Mouse (Mus musculus) forelimb bud, embryonic 11.5 days (tissue): ENCODE data around the gene Duox1.
A peak's percentile ranks its signal among the peaks of the same experiment; 100 is the strongest.
"Not testable (repeated sequence)": the region's sequence is repeated elsewhere in the genome, so short reads cannot be mapped to it uniquely, and the experiment has no call there.

ENCODE experiments used
- DNase-seq: peaks from one replicate; pipeline ENCODE4 v3.0.0-alpha.2; 2012; ENCODE audit warnings: low read depth, low spot score

The Duox1 gene

DNA sequence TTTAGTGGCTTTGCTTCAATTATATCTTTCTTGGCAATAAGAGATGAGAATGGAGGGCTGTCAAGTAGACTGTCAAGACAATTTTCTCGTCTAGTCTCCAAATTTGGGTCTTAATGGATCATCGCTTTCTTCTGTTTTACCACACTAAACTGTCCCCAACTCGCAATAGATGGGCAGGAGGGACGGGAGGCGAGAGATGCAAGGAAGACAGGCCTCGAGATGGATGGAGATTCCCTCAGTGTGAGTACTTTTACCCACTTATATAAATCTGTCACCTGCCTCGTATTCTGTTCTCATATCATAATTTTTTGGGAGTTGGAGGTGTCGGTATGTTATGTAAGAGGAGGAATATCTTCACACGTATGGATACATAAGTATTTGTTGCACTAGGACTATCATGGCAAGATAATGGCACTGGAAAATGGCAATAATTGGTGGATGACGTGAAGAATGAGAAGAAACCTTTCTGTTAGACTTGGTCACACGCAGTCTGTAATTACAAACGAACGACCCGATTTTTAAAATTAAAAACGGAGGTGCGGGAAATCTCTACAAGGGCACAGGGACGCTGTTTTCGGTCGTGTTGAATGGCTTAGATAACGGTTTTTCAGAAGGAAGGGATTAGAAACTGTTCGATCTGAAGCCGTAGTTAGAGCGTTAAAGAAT lies 59.3 kb downstream of the Duox1 start:
- no peak for DNase-seq

DNA sequence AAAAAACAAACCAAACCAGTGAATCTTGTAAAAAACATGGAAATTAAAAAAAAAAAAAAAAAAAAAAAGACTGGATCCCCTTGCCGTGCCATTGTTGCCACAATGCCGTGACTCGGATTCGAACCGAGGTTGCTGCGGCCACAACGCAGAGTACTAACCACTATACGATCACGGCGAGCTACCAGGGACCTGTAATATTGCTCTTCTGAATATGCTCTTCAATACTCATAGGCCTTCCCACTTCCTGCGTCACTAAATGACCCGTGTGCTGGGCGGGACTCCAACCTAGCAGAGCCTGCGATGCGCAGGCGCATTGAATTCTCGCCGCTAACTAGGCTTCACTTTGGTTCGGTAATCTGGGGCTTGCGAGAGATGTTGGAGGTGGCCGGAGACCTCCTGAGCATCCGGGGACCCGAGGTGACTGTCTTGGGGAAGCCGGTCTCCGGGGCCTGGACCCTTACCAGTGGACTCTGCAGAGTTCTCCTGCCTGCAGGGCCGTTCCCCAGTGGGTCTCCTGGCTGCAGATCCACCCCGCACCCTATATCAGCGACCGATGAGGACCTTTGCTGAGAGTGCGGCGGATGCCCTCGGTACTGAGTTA lies 60.0 kb downstream of the Duox1 start:
- DNase-seq, result peak; percentile 100

DNA sequence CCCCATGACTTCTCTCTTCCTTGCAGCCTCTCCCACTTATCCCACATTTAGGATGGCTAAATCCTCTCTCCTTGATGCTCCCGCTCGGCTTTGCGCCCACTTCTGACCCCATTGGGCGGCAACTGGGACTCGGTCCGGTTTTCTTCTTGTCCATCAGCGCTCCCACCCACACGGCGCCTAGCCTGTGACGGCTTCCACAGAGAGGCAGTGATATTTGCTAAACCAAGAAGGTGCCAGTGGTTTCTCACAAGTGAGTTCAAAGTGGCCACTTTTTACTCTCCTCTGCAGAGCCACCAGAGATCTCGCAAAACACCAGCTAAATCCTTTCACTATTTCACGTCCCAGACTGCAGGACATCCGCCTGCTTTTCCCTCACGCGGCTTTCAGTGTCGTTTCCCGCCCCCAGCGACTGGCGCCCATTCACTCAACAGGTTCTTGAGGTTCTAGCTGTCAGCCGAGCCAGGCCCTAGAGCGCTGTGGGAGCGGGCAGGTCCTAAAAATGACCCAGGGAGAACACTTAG lies 60.6 kb downstream of the Duox1 start:
- DNase-seq, result peak; percentile 65

DNA sequence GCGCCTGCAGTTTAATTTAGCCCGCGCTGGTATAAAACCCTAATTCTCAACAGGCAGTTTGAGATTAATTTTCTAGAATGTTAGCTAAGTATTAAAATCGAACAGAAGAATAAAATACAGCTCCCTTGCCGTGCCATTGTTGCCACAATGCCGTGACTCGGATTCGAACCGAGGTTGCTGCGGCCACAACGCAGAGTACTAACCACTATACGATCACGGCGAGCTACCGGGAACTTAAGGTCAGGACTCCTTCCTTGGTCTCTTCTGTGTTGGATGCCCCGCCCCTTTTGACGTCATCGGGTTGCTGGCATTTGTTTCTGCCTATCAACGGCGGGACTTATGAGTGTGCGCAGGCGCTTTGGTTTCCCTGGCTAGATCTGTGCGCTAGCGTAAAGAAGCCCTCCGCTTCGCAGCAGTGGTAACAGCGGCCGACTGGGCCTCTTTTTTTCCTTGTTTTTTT lies 61.8 kb downstream of the Duox1 start:
- peak; percentile 97 for DNase-seq

DNA sequence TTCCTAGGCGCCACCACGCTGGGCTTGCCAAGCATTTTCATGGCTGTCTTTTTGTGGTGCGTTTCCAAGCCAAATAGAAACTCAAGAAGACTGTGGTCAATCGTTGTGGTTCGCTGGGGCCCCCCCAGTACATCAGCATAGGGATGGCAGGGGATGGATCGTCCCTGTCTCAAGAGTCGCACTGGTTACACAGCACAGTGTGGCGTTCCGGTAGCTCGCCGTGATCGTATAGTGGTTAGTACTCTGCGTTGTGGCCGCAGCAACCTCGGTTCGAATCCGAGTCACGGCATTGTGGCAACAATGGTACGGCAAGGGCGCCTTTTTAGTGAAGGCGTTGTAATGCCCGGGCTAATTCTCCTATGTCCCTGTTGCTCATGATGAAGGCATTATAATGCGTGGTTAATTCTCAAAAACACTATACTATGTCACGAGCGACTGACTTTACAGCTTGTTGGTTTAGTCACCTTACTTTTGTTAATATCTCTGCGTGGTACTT lies 62.3 kb downstream of the Duox1 start:
- peak; percentile 78 for DNase-seq

DNA sequence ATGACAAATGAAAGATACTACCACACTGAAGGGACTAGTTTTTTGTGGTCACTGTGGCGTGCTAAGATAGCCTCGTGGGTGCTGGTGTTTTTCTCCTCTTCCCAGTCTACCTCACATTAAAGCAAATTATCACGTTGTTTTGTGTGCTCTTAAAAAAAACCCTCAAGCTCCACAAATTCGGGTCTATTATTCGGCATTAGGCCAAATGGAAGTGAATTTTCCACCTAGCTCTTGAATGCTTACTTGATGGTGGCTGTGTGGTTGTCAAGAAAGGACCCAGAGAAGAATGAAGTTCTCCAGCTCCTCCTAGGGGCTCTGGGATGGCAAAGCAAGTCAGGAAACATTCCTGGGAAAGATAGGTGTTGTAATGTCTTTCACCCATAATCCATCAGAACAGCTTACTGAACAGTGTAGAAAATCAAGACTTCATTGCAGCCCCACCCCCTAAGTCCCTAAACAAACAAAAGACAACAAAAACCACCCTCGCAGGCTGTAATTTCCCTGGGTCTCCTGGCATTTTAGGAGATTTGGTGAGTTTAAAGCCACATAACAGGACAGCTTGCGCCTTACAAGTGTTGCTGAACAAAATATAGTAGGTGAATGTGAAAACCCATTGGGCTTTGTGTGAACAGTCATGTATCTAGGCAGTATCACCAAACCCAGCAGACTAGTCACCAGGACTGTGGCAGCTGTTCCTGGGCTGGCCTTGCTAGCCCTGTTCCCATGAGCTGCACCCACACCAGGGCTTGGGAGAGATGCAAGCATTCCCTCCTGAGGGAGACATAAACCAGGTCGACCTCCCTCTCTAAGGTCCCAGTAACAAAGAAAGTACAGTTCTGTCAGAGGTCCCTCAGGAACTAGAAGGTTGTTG lies 63.2 kb downstream of the Duox1 start:
- DNase-seq, result peak; percentile 65

DNA sequence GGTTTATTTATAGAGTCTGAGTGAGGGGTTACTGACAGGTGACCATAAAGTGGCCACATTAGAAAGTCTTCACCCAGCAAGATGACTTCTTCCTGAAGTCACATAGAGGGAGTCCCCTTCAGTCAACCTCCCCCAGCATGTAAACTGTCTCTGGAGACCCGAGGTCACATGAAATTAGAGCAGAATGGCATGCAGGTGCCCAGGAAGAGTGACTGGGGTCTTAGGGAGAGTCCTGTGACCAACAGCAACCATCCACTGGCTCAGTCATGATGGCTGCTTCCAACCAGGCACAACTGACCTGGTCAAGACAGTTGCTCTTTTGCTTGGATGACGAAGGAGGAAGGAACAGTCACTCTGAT lies 63.8 kb downstream of the Duox1 start:
- DNase-seq, result no peak

DNA sequence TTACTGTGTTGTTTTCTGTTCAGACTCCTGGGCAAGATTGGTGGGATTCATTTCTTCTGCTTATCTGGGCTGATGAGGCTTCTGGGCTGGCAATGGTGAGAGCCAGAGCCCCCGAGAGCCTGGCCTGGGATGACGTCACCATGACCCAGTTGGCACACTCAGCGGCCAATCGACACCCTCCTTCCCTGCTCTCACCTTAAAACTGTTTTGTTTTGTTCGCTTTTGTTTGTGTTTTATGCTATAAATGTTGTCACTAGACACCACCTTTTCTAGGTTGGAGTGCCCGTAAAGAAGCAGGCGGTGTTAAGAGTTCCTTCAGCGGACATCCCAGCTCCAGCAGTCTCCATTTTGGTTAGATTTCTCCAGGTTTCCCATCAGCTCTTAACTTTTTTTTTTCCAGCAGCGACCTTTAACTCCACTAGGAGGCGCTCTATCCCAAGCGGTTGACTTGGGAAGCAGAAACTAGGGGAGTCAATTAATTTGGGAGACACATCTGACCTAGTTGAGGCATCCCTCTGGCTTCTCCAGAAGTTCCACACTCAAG lies 65.4 kb downstream of the Duox1 start:
- DNase-seq, result peak; percentile 71

DNA sequence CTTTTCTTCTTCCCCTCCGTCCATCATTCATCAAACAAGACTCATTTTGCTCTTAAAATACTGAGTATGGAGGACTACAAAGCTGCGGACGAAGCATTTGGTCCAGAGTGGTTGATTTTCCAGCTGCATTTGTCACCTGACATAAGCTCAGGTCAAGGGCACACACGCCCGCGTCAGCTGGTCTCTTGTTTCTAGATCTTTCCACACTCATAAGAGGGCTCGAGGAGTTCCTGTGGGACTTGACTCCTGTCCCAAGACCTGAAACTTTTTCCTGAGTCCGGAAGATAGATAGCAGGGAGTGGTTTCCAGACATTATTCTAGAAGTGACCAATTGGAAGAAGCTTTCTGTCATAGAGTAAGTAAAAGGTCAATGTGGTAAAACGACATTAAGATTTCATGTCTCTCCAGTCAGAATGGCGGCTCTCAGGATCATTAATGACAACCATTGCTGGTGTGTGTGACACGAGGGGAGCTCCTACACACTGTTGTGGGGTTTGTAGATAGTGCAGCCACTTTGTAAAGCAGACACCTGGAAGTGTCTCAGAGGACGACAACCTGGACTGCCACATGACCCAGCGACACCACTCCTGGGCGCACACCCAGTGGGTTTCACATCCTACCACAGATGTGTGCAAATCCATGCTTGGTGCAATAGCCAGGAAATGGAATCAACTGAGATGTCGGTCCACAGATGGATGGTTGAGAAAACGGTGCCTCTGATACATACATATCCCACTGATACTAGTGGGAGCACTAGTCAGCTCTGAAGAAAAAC lies 66.0 kb downstream of the Duox1 start:
- DNase-seq, result no peak

DNA sequence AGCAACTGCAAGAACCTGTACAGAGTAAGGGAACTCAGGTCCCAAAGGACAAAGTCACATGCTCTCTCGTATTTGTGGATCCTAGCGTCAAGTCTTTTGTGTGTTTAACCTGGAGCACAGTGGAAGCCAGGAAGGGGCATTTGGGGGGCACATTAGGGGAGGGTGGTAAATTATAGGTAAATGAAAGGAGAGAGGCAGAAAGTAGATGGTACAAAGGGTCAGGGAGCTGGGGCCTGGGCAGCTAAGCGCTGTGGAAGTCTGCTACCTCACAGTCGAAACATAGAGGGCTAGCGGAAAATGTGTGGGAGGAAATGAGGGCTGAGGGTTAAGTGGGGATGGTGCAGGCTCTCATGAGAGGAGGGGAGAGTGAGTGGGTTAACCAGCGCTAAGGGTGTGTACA lies 66.6 kb downstream of the Duox1 start:
- no peak for DNase-seq

DNA sequence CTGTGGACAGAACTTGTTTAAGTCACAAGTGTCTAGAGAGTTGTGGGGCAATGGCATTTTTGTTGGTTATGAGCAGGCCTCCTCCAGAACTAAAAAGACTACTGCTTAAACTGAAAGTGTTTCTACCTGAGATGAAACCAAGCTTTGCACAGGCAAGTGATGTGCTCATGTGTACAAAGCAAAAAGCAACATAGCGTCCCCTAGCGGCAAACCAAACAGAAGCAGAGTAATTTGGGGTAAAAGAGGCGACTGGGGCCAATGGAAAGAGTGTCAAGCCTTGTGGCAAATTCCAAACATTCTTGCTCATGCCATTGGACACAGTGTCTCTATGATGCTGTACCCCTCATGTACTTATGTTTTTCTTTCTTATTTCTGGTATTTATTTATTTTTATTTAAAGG lies 69.6 kb downstream of the Duox1 start:
- DNase-seq, result no peak

DNA sequence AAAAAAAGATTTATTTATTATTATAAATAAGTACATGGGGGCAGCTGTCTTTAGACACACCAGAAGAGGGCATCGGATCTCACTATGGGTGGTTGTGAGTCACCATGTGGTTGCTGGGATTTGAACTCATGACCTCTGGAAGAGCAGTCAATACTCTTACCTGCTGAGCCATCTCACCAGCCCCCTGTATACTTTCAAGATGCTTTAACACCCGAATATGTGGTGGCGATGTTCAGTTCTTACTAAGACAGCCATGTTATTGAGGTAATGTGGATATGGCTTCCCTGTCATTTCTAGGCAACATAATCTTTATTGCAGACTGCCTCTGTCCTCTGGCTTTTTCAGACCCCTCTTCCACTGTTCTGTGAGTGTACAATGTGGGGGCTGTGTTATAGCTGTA lies 71.7 kb downstream of the Duox1 start:
- not testable (repeated sequence) for DNase-seq

DNA sequence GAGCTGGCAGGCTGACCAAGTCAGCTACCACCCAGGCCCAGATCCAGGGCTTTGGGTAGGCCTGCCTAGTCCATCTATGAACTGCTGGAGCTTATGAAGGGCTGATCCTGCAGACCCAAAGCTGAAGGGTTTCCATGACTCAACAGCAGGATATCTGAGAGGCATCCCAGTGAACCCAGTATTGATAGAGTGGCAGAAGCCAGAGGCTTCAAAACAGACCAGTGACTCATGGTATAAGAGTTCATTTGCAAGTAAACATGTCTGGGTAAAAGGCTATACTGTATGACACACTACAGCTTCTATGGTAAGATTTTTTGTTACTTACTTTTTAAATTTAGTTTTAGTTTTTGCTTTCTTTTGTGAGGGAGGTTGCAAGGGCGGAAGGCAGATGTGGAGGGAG lies 80.7 kb downstream of the Duox1 start:
- no peak for DNase-seq
